Mouse (Mus musculus): ENCODE measurements at regions not wholly inside any gene's neighbourhood (a gene's known extent, or its start where the extent isn't known, plus 50 kb on each side); places are given as distances from the start of the nearest gene placed in this dataset.

GRCm38 (mm10) chr15:69457473-69457872, 2956.8 kb upstream of the Lrrc6 start:
- H3K9me3 ChIP-seq (replicated peaks; ENCODE audit: control insufficient read depth, low read length) = no peaks in the 10 kb centered on the region
- DNase-seq (ENCODE audit: low spot score) (no peak), ATAC-seq (ENCODE audit: insufficient read depth, low read depth) (no peak)
- H3K27ac ChIP-seq (ENCODE audit: low read depth) = no peak overlapping the region
- no peak overlapping the region for H3K4me2 ChIP-seq (ENCODE audit: low read depth, low read length)
- H3K4me3 ChIP-seq (ENCODE audit: low read depth, low read length) = no peak overlapping the region
- H3K9ac ChIP-seq (replicated peaks; ENCODE audit: low read depth, low read length) = no peak overlapping the region
- WGBS = 61% methylated on average over 4 of the region's 4 CpGs
- H3K4me1 ChIP-seq (ENCODE audit: control insufficient read depth, insufficient read depth) = no peaks in the 10 kb centered on the region
- TF ChIP-seq CTCF (IDR thresholded peaks at IDR 0.05; ENCODE audit: low read depth) = no peak
- TF ChIP-seq EP300 (IDR thresholded peaks at IDR 0.05; ENCODE audit: low read depth) = no peak
- no peaks in the 10 kb centered on the region for H3K27me3 ChIP-seq (ENCODE audit: control insufficient read depth, insufficient read depth, low read length)
- H3K36me3 ChIP-seq (replicated peaks; ENCODE audit: control insufficient read depth, insufficient read depth, low read length) = no peaks in the 10 kb centered on the region

- ATAC-seq (ENCODE audit: insufficient read depth, low read depth) = no peak
- no peak for DNase-seq (ENCODE audit: low spot score)
- TF ChIP-seq CTCF (IDR thresholded peaks at IDR 0.05; ENCODE audit: low read depth) (no peak), EP300 (IDR thresholded peaks at IDR 0.05; ENCODE audit: low read depth) (no peak)
- Histone ChIP-seq H3K9me3 (replicated peaks; ENCODE audit: control insufficient read depth, low read length) (peaks cover 4% of the 10 kb centered on the region; the same call in 1 of the 2 replicates), H3K36me3 (replicated peaks; ENCODE audit: control insufficient read depth, insufficient read depth, low read length) (no peaks in the 10 kb centered on the region), H3K27me3 (ENCODE audit: control insufficient read depth, insufficient read depth, low read length) (no peaks in the 10 kb centered on the region), H3K4me2 (ENCODE audit: low read depth, low read length) (no peak overlapping the region), H3K27ac (ENCODE audit: low read depth) (no peak overlapping the region), H3K9ac (replicated peaks; ENCODE audit: low read depth, low read length) (no peak overlapping the region), H3K4me3 (ENCODE audit: low read depth, low read length) (no peak overlapping the region), H3K4me1 (ENCODE audit: control insufficient read depth, insufficient read depth) (no peaks in the 10 kb centered on the region)
- 75% methylated on average over 4 of the region's 4 CpGs for WGBS
These were observed 2955.6 kb upstream of the Lrrc6 start for GRCm38 (mm10) chr15:69456191-69456770.

GRCm38 (mm10) chr15:69441008-69441407, 2940.3 kb upstream of the Lrrc6 start:
- ATAC-seq (ENCODE audit: insufficient read depth, low read depth) (no peak), DNase-seq (ENCODE audit: low spot score) (no peak)
- no peaks in the 10 kb centered on the region for H3K4me1 ChIP-seq (ENCODE audit: control insufficient read depth, insufficient read depth)
- H3K27me3 ChIP-seq (ENCODE audit: control insufficient read depth, insufficient read depth, low read length) = no peaks in the 10 kb centered on the region
- H3K27ac ChIP-seq (ENCODE audit: low read depth) = no peak overlapping the region
- no peak overlapping the region for H3K9ac ChIP-seq (replicated peaks; ENCODE audit: low read depth, low read length)
- 58% methylated on average over 3 of the region's 3 CpGs for WGBS
- TF ChIP-seq CTCF (IDR thresholded peaks at IDR 0.05; ENCODE audit: low read depth) (no peak), EP300 (IDR thresholded peaks at IDR 0.05; ENCODE audit: low read depth) (no peak)
- no peaks in the 10 kb centered on the region for H3K36me3 ChIP-seq (replicated peaks; ENCODE audit: control insufficient read depth, insufficient read depth, low read length)
- H3K4me3 ChIP-seq (ENCODE audit: low read depth, low read length) = no peak overlapping the region
- no peak overlapping the region for H3K4me2 ChIP-seq (ENCODE audit: low read depth, low read length)
- H3K9me3 ChIP-seq (replicated peaks; ENCODE audit: control insufficient read depth, low read length) = no peaks in the 10 kb centered on the region

- no peaks in the 10 kb centered on the region for H3K36me3 ChIP-seq (replicated peaks; ENCODE audit: control insufficient read depth, insufficient read depth, low read length)
- H3K27me3 ChIP-seq (ENCODE audit: control insufficient read depth, insufficient read depth, low read length) = no peaks in the 10 kb centered on the region
- H3K9me3 ChIP-seq (replicated peaks; ENCODE audit: control insufficient read depth, low read length) = no peaks in the 10 kb centered on the region
- DNase-seq (ENCODE audit: low spot score) = no peak
- WGBS = 96% methylated on average over 1 of the region's 1 CpGs
- H3K4me1 ChIP-seq (ENCODE audit: control insufficient read depth, insufficient read depth) = no peaks in the 10 kb centered on the region
- ATAC-seq (ENCODE audit: insufficient read depth, low read depth) = no peak
- no peak overlapping the region for H3K27ac ChIP-seq (ENCODE audit: low read depth)
- H3K9ac ChIP-seq (replicated peaks; ENCODE audit: low read depth, low read length) = no peak overlapping the region
- H3K4me3 ChIP-seq (ENCODE audit: low read depth, low read length) = no peak overlapping the region
- H3K4me2 ChIP-seq (ENCODE audit: low read depth, low read length) = no peak overlapping the region
- TF ChIP-seq CTCF (IDR thresholded peaks at IDR 0.05; ENCODE audit: low read depth) (no peak), EP300 (IDR thresholded peaks at IDR 0.05; ENCODE audit: low read depth) (no peak)
These were observed 2912.9 kb upstream of the Lrrc6 start for GRCm38 (mm10) chr15:69413531-69414011.

- Histone ChIP-seq H3K9ac (replicated peaks; ENCODE audit: low read depth, low read length) (no peak overlapping the region), H3K4me1 (ENCODE audit: control insufficient read depth, insufficient read depth) (no peaks in the 10 kb centered on the region), H3K27me3 (ENCODE audit: control insufficient read depth, insufficient read depth, low read length) (no peaks in the 10 kb centered on the region), H3K9me3 (replicated peaks; ENCODE audit: control insufficient read depth, low read length) (no peaks in the 10 kb centered on the region), H3K4me2 (ENCODE audit: low read depth, low read length) (no peak overlapping the region), H3K4me3 (ENCODE audit: low read depth, low read length) (no peak overlapping the region), H3K36me3 (replicated peaks; ENCODE audit: control insufficient read depth, insufficient read depth, low read length) (no peaks in the 10 kb centered on the region), H3K27ac (ENCODE audit: low read depth) (no peak overlapping the region)
- ATAC-seq (ENCODE audit: insufficient read depth, low read depth) = no peak
- DNase-seq (ENCODE audit: low spot score) = no peak
- WGBS = 73% methylated on average over 4 of the region's 4 CpGs
- no peak for TF ChIP-seq CTCF (IDR thresholded peaks at IDR 0.05; ENCODE audit: low read depth)
- TF ChIP-seq EP300 (IDR thresholded peaks at IDR 0.05; ENCODE audit: low read depth) = no peak
These were observed 2888.9 kb upstream of the Lrrc6 start for GRCm38 (mm10) chr15:69389575-69389974.

GRCm38 (mm10) chr15:69387466-69387865, 2886.8 kb upstream of the Lrrc6 start:
- Histone ChIP-seq H3K4me2 (ENCODE audit: low read depth, low read length) (no peak overlapping the region), H3K27me3 (ENCODE audit: control insufficient read depth, insufficient read depth, low read length) (no peaks in the 10 kb centered on the region), H3K4me3 (ENCODE audit: low read depth, low read length) (no peak overlapping the region), H3K27ac (ENCODE audit: low read depth) (no peak overlapping the region), H3K9me3 (replicated peaks; ENCODE audit: control insufficient read depth, low read length) (no peaks in the 10 kb centered on the region), H3K36me3 (replicated peaks; ENCODE audit: control insufficient read depth, insufficient read depth, low read length) (no peaks in the 10 kb centered on the region), H3K4me1 (ENCODE audit: control insufficient read depth, insufficient read depth) (no peaks in the 10 kb centered on the region), H3K9ac (replicated peaks; ENCODE audit: low read depth, low read length) (no peak overlapping the region)
- DNase-seq (ENCODE audit: low spot score) (no peak), ATAC-seq (ENCODE audit: insufficient read depth, low read depth) (no peak)
- TF ChIP-seq CTCF (IDR thresholded peaks at IDR 0.05; ENCODE audit: low read depth) = no peak
- TF ChIP-seq EP300 (IDR thresholded peaks at IDR 0.05; ENCODE audit: low read depth) = no peak
